Mouse (Mus musculus) midbrain, embryonic 14.5 days (tissue): ENCODE data around the gene Sars. TPM values are rescaled to one million over a fixed set of nuclear protein-coding genes. Genes with fewer than 3 reads are reported as not detected.

Source experiments
- ATAC-seq: fragments of 200-750 bp; cut with Nextera tagmentation; 2 replicates; pipeline ENCODE4 v1.8.0; 2017; ENCODE audit warnings: moderate number of reproducible peaks, moderate library complexity; ENCODE audit not compliant: low FRiP score, low TSS enrichment
- DNase-seq: peaks from one replicate; pipeline ENCODE4 v3.0.0-alpha.2; 2015
- H3K27ac ChIP-seq: fragments of 300-500 bp; sonication (generic); replicated peaks from 2 replicates; pipeline ENCODE4 v1.5.1; 2014; ENCODE audit warnings: mild to moderate bottlenecking, low read depth, low read length, moderate library complexity
- H3K27me3 ChIP-seq: fragments of 300-500 bp; sonication (generic); 2 replicates; pipeline ENCODE4 v1.6.1; 2014; ENCODE audit warnings: low read length, control low read depth, mixed read lengths; ENCODE audit not compliant: control insufficient read depth, insufficient read depth
- H3K36me3 ChIP-seq: fragments of 300-500 bp; sonication (generic); 2 replicates; pipeline ENCODE4 v1.6.1; 2014; ENCODE audit warnings: low read length, control low read depth; ENCODE audit not compliant: control insufficient read depth, insufficient read depth
- H3K4me1 ChIP-seq: fragments of 300-500 bp; sonication (generic); 2 replicates; pipeline ENCODE4 v1.6.1; 2014; ENCODE audit warnings: mild to moderate bottlenecking, antibody characterized with exemption, low read length, control low read depth; ENCODE audit not compliant: control insufficient read depth, insufficient read depth
- H3K4me2 ChIP-seq: fragments of 300-500 bp; sonication (generic); 2 replicates; pipeline ENCODE4 v1.6.1; 2014; ENCODE audit warnings: mild to moderate bottlenecking, low read length, moderate library complexity
- H3K4me3 ChIP-seq: fragments of 300-500 bp; sonication (generic); replicated peaks from 2 replicates; pipeline ENCODE4 v1.5.1; 2014; ENCODE audit warnings: low read depth, low read length
- H3K9ac ChIP-seq: fragments of 300-500 bp; sonication (generic); replicated peaks from 2 replicates; pipeline ENCODE4 v1.6.1; 2014; ENCODE audit warnings: mild to moderate bottlenecking, low read length, moderate library complexity
- H3K9me3 ChIP-seq: fragments of 300-500 bp; sonication (generic); 2 replicates; pipeline ENCODE4 v1.6.1; 2016; ENCODE audit warnings: low read length, control low read depth, mixed read lengths; ENCODE audit not compliant: control insufficient read depth
- WGBS: fragments of 180-500 bp; shearing (Covaris S2); extraction: QIAGEN DNeasy Blood & Tissue Kit; methylation state at CpG from one replicate; pipeline ENCODE4 v1.1.7; 2014; 5-methylcytosine and 5-hydroxymethylcytosine counted together
- polyA plus RNA-seq: library from polyadenylated mRNA; unstranded; fragments of >200 nt; fragmentation: Nextera tagmentation; extraction: Ambion mirVana; gene quantifications from 2 replicates; pipeline ENCODE4 v1.2.1, GENCODE M21; 2014

Gene Sars
- polyA plus RNA-seq, 1 experiment from 2014 or later: 217 TPM

- H3K9ac ChIP-seq: 0 out of 2 replicates have a peak overlapping the region, but pooled peaks have one; percentile 9
Observed at GRCm38 (mm10) chr3:108433881-108434495, 11.0 kb downstream of the Sars start.

DNA sequence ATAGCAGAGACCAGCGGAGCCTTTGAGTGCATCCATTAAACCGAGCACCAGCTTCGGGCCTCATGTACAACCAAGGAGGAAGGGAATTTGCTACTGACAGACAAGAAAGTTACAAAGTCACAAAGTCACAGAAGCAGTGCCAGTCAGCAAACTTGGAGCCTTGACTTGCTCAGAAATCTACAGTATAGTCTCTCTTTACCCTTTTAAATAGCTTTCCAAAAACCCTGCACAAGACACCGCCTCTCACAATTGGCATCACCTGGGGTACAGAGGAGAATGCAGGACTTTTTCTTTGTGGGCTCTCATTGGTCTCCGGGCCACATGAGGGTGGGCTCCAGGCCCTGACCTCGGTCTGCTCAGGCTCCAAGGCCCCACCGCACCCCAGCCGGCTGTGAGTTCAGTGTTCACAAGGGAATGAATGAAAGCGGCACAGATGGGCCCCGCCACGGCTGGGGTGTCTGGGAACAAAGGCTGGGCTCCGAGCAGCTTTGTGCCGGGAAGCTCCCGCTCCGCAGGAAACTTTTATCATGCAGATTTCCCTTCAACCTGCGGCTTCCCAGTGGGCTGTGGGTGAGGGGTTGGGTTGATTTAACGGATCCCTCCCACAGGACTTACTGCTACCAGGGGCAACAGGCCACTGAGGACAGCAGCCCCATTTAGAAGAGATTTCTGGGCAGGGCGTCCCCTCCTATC, 11.7 kb downstream of the Sars start:
- Histone ChIP-seq H3K4me2 (peak overlapping the region; percentile 18), H3K4me3 (no peak overlapping the region), H3K27ac (peak overlapping the region; percentile 92), H3K9ac (peak overlapping the region; percentile 9; the same call in 1 of the 2 replicates), H3K9me3 (no peaks in the 10 kb centered on the region), H3K4me1 (peaks cover 29% of the 10 kb centered on the region), H3K36me3 (peaks cover 84% of the 10 kb centered on the region), H3K27me3 (no peaks in the 10 kb centered on the region)
- 3% methylated on average over 18 of the region's 18 CpGs for WGBS
- peak; percentile 90 for ATAC-seq
- DNase-seq: peak; percentile 88

More at GRCm38 (mm10) chr3:108433881-108434495, 11.0 kb downstream of the Sars start:
- Histone ChIP-seq H3K4me3 (no peak overlapping the region), H3K9me3 (no peaks in the 10 kb centered on the region), H3K36me3 (peaks cover 77% of the 10 kb centered on the region), H3K4me1 (peaks cover 29% of the 10 kb centered on the region), H3K27me3 (no peaks in the 10 kb centered on the region), H3K27ac (peak overlapping the region; percentile 92), H3K4me2 (peak overlapping the region; percentile 7; the same call in 1 of the 2 replicates)
- ATAC-seq (peak; percentile 87), DNase-seq (no peak)
- WGBS: 6% methylated on average over 19 of the region's 19 CpGs

GRCm38 (mm10) chr3:108432542-108433187, 12.3 kb downstream of the Sars start:
- H3K27ac ChIP-seq: peak overlapping the region; percentile 92
- H3K4me2 ChIP-seq: peak overlapping the region; percentile 18
- WGBS: 14% methylated on average over 13 of the region's 13 CpGs
- H3K9me3 ChIP-seq: no peaks in the 10 kb centered on the region
- H3K36me3 ChIP-seq: peaks cover 90% of the 10 kb centered on the region
- no peaks in the 10 kb centered on the region for H3K27me3 ChIP-seq
- H3K9ac ChIP-seq: peak overlapping the region; percentile 9; the same call in 1 of the 2 replicates
- ATAC-seq: 0 out of 2 replicates have a peak, but pooled peaks have one; percentile 35
- peak; percentile 74 for DNase-seq
- H3K4me1 ChIP-seq: peaks cover 29% of the 10 kb centered on the region
- H3K4me3 ChIP-seq: no peak overlapping the region

GRCm38 (mm10) chr3:108425624-108426018, 19.4 kb downstream of the Sars start:
- Histone ChIP-seq H3K27ac (peak overlapping the region; percentile 53), H3K4me2 (no peak overlapping the region), H3K4me1 (peaks cover 22% of the 10 kb centered on the region), H3K4me3 (no peak overlapping the region), H3K9me3 (no peaks in the 10 kb centered on the region), H3K27me3 (no peaks in the 10 kb centered on the region), H3K9ac (no peak overlapping the region), H3K36me3 (peaks cover 56% of the 10 kb centered on the region)
- ATAC-seq (no peak), DNase-seq (no peak)
- WGBS: 63% methylated on average over 6 of the region's 6 CpGs

GRCm38 (mm10) chr3:108424944-108425623, 19.9 kb downstream of the Sars start:
- ATAC-seq (no peak), DNase-seq (no peak)
- no peak overlapping the region for H3K9ac ChIP-seq
- H3K36me3 ChIP-seq: peaks cover 54% of the 10 kb centered on the region
- no peaks in the 10 kb centered on the region for H3K9me3 ChIP-seq
- H3K27me3 ChIP-seq: no peaks in the 10 kb centered on the region
- H3K4me3 ChIP-seq: no peak overlapping the region
- WGBS: 32% methylated on average over 7 of the region's 7 CpGs
- peaks cover 22% of the 10 kb centered on the region for H3K4me1 ChIP-seq
- peak overlapping the region; percentile 53 for H3K27ac ChIP-seq
- no peak overlapping the region for H3K4me2 ChIP-seq

- Histone ChIP-seq H3K4me3 (peak overlapping the region; percentile 10; the same call in 1 of the 2 replicates), H3K27me3 (no peaks in the 10 kb centered on the region), H3K27ac (peak overlapping the region; percentile 47), H3K9me3 (no peaks in the 10 kb centered on the region), H3K4me2 (peak overlapping the region; percentile 51), H3K36me3 (peaks cover 44% of the 10 kb centered on the region), H3K9ac (no peak overlapping the region; the same call in 1 of the 2 replicates), H3K4me1 (peaks cover 22% of the 10 kb centered on the region)
- peak; percentile 88 for DNase-seq
- 17% methylated on average over 11 of the region's 11 CpGs for WGBS
- ATAC-seq: peak; percentile 79
Observed at GRCm38 (mm10) chr3:108423844-108424801, 20.9 kb downstream of the Sars start.

DNA sequence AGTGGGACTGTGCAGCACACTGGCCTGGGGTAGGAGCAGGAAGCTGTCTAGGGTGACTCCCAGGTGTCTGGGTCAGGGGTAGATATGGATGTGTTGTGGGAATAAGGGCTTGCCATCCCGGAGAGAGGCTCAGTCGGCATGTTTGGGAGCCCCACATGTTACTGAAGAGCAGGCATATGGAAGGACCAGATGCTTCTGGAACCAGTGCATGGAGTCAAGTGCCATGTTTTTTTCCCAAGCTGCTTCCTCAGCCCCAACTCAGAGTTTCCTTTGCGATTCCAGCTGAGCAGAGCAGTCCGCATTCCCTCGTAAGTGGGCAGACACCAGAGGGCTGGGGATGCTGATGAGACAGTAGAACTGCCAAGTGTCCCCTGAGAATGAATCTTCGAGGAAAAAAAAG, 22.0 kb downstream of the Sars start:
- Histone ChIP-seq H3K36me3 (peaks cover 33% of the 10 kb centered on the region), H3K4me1 (peaks cover 22% of the 10 kb centered on the region), H3K4me3 (no peak overlapping the region), H3K9me3 (no peaks in the 10 kb centered on the region), H3K27me3 (no peaks in the 10 kb centered on the region), H3K9ac (no peak overlapping the region; the same call in 1 of the 2 replicates), H3K27ac (no peak overlapping the region; the same call in 1 of the 2 replicates), H3K4me2 (no peak overlapping the region)
- 31% methylated on average over 6 of the region's 6 CpGs for WGBS
- ATAC-seq (no peak), DNase-seq (no peak)
